Mouse (Mus musculus): ENCODE results near the gene Eya2.
A peak's percentile ranks its signal among the peaks of the same experiment; 100 is the strongest.
"Not testable (repeated sequence)": the region's sequence is repeated elsewhere in the genome, so short reads cannot be mapped to it uniquely, and the experiment has no call there.

Gene Eya2

GRCm38 (mm10) chr2:165594907-165595675 lies at the start of gene Eya2:
Eya2 (plus strand) TSS chr2:165595032.
- no peak for DNase-seq (ENCODE audit: low spot score in 2 of 2)

DNA sequence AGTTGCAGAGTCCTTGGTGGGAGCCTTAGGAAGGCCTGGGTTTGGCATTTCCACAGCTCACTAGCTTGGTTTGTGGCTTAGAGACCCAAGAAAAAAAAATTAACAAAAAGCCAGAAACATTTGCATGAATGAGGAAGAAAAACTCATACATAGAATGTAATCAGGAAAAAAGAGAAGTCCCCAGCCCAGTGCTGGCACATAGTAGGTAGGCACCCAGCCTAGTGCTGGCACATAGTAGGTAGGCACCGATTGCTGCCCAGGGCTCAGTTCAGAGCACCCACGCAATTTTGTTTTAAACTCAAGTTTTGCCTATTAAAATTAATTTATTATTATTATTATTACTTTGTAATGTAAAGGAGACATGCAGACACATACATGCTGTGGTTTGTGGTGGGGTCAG lies 49.1 kb upstream of the Eya2 start:
- DNase-seq (ENCODE audit: low spot score in 2 of 2) = no peak

GRCm38 (mm10) chr2:165546341-165546740 lies 48.5 kb upstream of the Eya2 start:
- DNase-seq (ENCODE audit: low spot score in 2 of 2) = no peak

- no peak for DNase-seq (ENCODE audit: low spot score in 2 of 2)
Measured at GRCm38 (mm10) chr2:165547410-165547809, 47.4 kb upstream of the Eya2 start.

GRCm38 (mm10) chr2:165548627-165549026 lies 46.2 kb upstream of the Eya2 start:
- no peak for DNase-seq (ENCODE audit: low spot score in 2 of 2)

DNA sequence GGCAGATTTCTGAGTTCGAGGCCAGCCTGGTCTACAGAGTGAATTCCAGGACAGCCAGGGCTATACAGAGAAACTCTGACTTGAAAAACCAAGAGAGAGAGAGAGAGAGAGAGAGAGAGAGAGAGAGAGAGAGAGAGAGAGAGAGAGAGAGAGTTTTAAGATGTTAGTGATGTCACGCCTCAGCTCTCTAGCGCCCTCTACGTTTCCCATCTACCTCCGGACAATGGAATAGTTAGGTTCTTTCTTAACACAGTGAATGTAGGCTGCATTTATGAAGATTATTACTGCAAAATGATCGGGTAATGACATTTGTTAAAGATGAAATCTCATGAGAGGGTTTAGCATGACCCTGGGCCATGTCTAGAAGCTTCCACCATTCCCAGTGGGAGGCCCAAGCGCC lies 44.4 kb upstream of the Eya2 start:
- DNase-seq (ENCODE audit: low spot score in 2 of 2) = not testable (repeated sequence)

- DNase-seq (ENCODE audit: low spot score in 2 of 2) = no peak
Measured at GRCm38 (mm10) chr2:165554066-165554465, 40.8 kb upstream of the Eya2 start.

DNA sequence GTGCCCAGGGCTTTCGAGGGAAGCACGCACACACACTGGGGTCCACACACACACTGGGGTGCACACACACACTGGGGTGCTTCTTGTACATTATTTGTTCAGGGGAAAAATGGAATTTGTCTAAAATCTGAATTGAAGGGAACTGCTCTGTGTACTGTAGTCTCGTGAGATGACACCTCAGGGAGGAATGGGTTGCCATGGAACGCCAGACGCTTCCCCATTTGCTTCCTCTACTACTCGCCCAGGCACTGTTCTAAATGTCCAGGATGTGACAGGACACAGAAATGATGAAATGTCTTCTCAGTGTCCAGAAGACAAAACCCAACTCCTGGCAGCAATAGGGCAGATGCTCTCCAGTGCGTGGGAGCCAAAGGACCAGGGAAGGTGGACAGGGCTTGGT lies 37.6 kb upstream of the Eya2 start:
- DNase-seq (ENCODE audit: low spot score in 2 of 2) = no peak

GRCm38 (mm10) chr2:165558916-165559315 lies 35.9 kb upstream of the Eya2 start:
- DNase-seq (ENCODE audit: low spot score in 2 of 2) = no peak

DNA sequence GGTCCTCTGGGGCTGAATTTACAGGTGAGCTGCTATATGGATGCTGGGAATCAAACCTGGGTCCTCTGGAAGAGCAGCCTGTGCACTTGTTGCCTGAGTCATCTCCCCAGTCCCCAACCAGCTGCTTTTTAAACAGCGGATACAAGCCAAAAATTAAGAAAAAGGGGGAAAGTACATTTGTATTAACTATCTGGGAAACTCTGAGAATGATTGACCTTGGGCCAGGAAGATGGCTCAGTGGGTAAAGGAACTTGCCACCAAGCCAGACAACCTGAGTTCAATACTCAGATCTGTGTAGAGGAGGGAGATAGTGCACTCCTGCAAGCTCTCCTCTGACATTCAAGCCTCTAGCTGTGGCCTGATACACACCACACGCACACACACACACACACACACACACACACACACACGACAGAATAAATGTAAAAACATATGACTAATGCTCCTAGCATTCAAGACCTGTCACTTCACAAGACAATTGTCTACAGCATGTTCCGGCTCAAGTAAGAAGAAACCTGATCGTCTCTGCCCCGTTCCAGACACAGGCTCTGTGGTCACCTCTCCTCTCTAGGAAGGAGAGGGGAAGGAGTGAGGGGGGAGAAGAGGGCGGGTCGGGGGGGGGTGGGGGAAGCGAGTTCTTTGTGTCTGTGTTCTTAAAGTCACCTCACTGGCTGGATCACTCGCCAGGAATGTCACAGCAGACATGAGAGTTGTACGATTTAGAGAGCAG lies 35.2 kb upstream of the Eya2 start:
- no peak for DNase-seq (ENCODE audit: low spot score in 2 of 2)

GRCm38 (mm10) chr2:165561861-165562260 lies 33.0 kb upstream of the Eya2 start:
- no peak for DNase-seq (ENCODE audit: low spot score in 2 of 2)

- DNase-seq (ENCODE audit: low spot score in 2 of 2) = peak in 1 of 2 experiments; percentile 57
Measured at GRCm38 (mm10) chr2:165563298-165564058, 31.4 kb upstream of the Eya2 start.

DNA sequence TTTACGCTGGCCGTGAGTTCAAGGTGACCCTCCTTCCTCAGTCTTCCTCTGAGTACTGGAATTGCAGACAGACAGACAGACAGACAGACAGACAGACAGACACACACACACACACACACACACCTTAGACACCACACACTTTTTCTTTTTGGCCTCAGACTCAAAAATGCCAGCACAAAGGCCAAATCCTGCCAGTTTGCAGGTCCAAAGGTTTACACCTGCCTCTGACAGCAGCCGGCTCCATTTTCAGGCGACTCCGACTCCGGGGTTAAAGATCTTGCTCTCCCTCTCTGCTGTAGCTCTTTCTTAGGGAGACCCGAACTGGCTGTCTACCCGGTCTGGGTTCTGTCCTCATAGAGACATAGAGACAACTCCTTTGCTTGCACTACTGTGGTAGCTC lies 30.7 kb upstream of the Eya2 start:
- DNase-seq (ENCODE audit: low spot score in 2 of 2) = no peak

DNA sequence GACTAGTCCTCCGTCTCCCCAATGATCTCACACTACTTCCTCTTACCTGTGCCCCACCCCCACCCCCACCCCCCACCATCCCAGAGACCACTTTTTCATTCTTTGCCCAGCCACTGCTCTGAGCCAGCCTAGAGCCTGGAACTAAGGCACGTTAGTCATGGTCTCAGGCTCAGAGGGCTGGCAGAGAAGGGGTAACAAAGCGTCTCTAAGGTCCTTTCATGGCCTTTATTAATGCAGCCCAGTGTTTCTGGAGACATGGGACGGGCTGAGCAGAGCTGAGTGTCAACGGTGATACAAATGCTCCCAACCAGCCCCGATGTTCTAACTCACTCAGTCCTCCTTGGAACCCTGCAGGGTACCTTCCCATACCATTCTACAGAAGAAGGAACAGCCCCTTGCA lies 30.2 kb upstream of the Eya2 start:
- no peak for DNase-seq (ENCODE audit: low spot score in 2 of 2)

GRCm38 (mm10) chr2:165566898-165567297 lies 27.9 kb upstream of the Eya2 start:
- DNase-seq (ENCODE audit: low spot score in 2 of 2) = no peak

DNA sequence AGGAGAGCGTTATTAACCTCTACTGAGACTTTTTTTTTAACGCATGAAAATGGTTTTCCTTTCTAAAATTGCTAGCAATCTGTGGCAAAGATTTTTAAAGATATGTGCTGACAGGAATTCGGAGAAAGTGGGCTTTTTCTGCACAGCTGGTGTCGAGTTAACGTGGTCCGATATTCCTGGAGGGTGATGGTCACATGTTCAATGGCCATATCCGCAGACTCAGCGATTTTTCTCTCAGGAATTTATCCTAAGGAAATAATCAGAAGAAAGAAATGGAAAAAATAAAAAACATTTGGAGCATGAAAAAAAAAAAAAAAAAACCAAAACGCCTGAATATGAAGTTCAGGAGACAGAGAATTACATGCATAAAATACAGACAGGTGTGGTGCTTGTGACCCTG lies 27.0 kb upstream of the Eya2 start:
- DNase-seq (ENCODE audit: low spot score in 2 of 2) = no peak

DNA sequence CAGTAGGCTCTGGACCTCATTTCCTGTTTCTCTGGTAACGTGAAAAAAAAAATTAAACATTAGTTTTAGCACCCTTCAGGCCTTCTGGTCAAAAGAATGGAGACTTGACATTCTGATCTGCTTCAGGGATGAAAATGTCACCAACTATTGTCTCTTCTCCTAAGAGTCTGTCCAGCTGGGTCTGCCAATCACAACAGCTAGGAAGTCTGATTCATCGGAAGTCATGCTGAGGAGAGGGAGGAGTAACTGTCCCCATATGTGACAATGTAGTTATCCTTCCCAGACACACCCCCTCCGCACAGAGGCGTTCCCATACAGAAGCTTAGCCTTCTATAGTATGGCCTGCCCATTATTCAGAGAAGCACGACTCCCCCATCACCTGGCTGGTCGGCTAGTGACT lies 25.9 kb upstream of the Eya2 start:
- no peak for DNase-seq (ENCODE audit: low spot score in 2 of 2)

GRCm38 (mm10) chr2:165571216-165571778 lies 23.5 kb upstream of the Eya2 start:
- no peak for DNase-seq (ENCODE audit: low spot score in 2 of 2)

DNA sequence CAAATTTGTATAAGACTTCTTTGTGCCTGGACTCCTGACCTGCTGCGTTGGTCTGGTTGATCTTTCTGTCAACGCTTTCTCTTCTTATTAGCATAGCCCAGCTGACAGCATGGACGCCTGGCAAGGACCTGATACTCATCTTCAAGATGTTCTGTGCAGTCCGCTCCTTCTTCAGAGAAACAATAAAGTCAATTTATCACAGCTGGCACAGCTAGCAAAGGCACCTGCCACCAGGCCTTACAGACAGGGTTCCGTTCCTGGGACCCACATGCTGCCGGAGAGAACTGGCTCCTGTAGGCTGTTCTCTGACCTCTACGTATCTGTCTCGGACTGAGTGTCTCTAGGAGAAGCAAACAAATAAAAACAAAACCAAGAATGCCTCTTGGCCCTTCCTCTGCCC lies 11.8 kb upstream of the Eya2 start:
- DNase-seq (ENCODE audit: low spot score in 2 of 2) = no peak

DNA sequence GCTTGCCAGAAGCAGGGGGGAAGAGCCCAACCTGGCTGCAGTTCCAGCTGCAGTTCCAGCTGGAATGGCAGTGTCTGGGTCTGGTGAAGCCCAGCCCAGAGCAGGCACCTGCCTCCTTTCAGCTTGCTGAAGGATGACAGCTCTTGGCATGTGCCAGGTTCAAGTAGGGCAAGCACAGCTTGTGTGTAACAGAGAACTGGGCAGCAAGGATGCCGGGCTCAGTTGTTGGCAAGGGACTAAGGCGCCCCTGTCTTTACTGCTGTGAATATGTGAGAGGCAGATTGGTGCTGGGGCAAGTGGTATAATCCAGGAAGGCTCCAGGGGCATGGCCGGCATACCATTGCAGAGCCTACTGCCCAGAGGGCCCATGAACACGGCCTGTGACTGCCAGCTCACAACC lies 11.3 kb upstream of the Eya2 start:
- no peak for DNase-seq (ENCODE audit: low spot score in 2 of 2)

DNA sequence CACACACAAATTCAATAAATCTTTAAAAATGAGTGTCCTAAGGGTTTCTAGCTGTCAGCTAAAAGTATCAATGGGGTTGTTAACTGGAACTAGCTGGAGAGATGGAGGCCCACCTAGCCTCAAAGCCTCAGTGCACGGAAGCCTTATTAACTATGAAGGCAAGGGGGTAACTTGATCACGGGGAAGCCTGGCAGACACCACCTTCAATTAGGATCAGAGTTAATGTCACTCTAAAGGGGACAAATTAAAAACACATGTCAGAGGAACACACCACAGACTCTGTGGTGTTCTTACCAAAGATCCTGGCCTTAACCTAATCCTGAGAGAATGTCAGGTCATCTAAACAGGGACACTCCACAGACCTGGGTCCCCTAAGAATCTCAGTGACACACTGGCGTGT lies 10.3 kb upstream of the Eya2 start:
- no peak for DNase-seq (ENCODE audit: low spot score in 2 of 2)

DNA sequence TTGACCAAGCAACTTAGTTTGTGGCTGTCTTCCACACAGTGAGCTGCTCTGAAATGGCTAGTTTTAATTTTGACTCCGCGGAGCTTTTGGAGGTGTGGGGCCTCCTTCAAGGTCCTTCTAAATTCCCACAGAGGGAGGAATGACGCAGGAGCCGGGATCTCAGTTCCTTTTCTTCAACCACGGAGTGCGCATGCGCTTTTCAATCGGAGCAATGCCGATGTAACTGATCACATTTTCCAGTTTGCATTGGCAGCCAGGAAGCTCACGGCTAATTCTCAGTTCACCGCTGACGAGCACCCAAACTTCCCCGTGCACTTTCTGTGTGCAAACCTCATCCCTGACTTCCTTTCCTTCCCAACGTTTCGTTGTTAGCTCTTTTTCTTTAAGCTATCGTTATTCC lies 4.1 kb upstream of the Eya2 start:
- no peak for DNase-seq (ENCODE audit: low spot score in 2 of 2)

All from spleen, postnatal 4 days (tissue).